Mouse (Mus musculus) cerebellum, postnatal 10 days (tissue): Measurements from ENCODE around the gene Nt5c2.
"Not testable (repeated sequence)": the region's sequence is repeated elsewhere in the genome, so short reads cannot be mapped to it uniquely, and the experiment has no call there.

Experiments used
- DNase-seq, 2 experiments: peaks; one replicate each; pipeline ENCODE4 v3.0.0; 2021; ENCODE audit warnings: mixed read lengths in 2 of 2

Gene Nt5c2

DNA sequence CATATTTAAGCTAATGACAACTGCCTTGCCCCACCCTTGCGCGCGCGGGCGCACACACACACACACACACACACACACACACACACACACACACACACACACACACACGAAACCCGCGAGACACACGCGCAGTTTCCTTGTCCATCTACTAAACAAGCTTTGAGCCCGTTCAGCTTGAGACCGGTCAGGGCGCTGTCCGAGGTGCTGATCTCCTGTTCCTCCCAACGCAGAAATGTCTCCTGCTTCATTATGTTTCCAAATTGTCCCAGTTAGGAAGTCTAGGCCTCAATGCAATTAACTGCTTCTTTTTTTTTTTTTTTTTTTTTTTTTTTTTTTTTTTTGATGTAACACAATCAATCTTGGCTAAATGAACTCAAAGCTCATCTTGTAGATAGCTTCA lies 1.5 kb upstream of the Nt5c2 start:
- peak; percentile 58 to 68 for DNase-seq

DNA sequence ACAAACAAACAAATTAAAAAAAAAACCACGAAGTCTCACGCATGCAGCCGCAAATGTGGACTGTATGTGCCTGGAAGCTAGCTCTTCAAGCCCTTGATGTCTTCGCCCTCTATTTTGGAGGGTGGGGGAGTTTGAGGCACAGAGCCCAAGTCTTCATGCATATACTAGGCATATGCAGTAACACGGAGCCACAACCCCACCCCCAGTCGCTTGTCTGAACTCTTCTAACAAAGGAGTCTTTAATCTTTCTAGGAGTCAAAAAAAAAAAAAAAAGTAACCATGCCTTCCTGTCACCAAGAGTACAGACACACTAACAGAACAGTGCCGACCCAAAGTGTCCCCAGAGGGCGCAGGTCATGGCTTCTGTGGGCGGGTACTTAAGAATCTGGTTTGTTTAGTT lies 1.0 kb upstream of the Nt5c2 start:
- peak; percentile 45 to 52 for DNase-seq

DNA sequence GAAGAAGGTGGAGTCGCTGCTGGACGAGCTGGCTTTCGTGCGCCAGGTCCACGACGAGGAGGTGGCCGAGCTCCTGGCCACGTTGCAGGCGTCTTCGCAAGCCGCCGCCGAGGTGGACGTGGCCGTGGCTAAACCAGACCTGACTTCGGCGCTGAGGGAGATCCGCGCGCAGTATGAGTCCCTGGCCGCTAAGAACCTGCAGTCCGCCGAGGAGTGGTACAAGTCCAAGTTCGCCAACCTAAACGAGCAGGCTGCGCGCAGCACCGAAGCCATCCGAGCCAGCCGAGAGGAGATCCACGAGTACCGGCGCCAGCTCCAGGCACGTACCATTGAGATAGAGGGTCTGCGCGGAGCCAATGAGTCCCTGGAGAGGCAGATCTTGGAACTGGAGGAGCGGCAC lies 443 bp upstream of the Nt5c2 start:
- peak in 1 of 2 experiments; percentile 62 for DNase-seq

DNA sequence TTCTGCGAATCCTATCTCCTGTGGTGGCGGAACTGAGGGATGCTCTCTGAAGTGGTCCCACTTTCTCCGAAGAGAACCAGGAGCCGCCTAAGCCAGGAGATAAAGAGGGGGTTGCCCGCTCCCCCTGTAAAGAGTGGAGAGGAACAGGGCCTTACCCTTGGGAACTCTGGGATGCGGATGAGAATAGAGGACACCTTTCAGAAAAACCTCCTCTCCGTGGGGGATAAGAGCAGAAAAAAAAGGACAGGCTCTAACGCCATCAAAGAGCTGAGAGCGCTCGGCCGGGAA lies 850 bp downstream of the Nt5c2 start:
- no peak for DNase-seq

DNA sequence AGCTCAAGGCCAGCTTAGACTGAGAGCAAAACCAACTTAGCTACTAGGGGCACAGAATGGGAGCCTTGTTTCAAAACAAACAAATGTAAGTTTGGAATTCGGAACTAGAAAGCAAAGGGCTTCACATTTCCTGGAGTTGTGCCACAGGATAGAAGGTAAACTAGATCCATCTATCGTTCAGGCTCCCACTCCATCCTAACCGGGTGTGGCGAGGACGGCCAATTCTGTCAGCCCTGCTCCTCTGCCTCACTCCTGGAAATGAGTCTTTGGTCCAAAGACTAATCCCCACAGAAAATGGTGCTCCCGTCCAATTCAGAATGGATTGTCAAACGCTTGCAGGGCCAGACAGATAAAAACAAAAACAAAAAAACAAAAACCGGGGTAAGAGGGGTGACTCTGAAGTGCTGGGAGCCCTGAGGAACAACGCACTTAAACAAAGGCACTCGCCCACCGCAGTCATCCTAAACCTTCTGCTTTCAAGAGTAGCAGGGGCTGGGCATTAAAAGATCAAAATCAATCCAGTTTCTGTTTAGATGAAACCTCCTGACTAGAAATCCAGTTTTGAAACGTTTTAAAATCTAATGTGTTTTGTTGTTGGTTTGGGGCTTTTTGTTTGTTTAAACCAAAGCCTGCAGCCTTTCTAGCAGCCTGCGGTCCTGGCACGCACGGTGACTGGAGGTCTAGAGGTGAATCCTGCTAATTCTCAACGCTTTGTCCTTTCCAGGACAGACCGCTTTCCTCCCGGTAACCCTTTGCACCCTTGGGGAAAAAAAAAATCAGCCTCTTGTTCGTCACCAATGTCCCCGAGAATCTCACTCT lies 1.4 kb downstream of the Nt5c2 start:
- peak; percentile 46 to 54 for DNase-seq

DNA sequence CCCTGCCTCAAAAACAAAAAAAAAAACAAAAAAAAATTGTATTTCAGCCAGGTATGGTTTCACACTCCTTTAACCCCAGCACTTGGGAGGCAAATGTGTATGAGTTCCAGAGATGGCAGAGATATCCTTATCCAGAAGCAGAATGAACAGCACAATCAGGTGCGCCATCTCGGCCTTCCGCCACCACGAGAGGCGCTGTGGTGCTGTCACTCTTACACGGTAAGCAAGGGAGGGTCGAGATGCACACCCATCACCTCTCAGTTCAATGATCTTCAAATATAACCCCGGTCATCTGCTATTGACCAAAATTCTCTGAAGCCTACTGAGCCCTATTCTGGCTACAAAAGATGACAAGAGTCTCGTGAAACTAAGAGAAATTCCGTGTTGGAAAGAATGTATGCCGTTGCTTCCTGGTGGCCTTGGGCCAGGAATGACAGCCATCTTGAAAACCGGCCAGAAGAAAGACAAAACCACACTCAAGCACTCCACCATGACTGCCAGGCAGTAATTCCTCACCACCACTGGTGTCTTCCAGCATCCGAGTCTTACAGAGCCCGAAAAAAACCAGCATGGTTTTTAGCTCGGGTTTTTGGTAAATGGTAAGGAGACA lies 2.3 kb downstream of the Nt5c2 start:
- peak; percentile 64 to 67 for DNase-seq

DNA sequence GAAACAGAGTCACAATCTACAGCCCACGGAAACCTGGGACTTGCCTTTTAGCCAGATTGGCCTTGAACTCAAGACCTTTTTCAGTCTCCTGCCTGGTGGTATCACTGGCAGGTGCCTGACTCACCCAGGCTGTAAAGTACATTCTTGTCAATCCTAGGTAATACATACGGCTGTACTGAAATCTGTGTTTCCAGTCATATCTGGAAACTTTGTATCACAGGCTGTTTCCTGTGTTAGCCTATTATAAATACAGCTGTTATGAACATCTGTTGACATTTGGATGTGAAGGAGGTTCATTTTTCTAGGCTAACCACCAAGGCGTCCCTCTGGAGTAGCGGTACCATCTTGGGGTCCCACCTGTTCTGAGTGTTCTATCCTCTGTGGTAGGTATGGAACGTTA lies 5.0 kb downstream of the Nt5c2 start:
- DNase-seq: no peak

DNA sequence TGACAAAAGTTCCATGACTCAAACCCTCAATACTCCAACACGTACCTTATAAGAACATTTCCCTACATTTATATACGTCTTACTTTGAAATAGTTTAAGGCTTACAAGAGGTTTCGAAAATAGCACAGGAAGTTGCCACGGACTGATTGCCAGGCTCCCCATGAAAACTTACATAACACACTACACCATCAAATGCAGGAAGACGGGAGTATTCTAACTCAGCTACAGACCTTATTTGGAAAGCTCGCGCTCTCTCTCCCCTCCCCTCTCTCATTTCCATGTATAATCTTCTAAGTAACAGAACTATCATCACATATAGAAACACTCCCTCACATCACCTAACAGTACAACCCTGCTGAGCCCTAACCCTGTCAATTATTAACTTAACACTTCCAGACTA lies 5.5 kb downstream of the Nt5c2 start:
- DNase-seq: no peak

DNA sequence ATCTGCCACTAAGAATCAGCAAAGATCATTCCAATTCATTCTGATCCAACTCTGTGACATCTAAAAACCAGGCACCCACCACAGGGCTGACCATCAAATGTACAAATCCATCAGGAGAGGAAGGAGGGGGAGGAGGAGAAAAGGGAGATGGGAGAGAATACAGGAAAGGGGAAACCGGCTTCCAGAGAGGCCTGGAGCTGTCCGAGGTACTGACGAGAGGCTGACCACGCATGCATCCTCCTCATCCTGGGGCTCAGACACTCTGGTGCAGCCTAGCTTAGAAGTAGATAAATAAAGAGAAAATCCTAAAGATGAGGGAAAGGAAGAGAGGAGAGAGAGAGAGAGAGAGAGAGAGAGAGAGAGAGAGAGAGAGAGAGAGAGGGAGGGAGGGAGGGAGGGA lies 8.6 kb downstream of the Nt5c2 start:
- peak in 1 of 2 experiments; percentile 34 for DNase-seq

DNA sequence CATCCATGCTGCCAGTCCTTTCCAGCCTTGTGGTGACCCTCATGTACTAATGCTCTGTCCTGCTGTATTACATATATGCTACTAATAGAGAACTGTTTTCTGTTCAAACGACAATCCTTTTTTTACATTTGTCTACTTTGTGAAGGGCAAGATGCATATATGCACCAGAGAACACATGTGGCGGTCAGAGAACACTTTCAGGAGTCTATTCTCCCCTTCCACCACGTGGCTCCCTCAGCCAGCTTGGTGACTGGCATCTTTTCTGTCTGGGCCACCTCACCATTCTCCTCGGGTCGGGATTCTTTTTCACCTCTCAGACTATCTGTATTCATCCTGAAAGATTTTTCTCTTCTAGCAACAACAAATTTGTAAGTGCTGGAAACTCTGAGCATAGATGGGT lies 9.1 kb downstream of the Nt5c2 start:
- DNase-seq: no peak

DNA sequence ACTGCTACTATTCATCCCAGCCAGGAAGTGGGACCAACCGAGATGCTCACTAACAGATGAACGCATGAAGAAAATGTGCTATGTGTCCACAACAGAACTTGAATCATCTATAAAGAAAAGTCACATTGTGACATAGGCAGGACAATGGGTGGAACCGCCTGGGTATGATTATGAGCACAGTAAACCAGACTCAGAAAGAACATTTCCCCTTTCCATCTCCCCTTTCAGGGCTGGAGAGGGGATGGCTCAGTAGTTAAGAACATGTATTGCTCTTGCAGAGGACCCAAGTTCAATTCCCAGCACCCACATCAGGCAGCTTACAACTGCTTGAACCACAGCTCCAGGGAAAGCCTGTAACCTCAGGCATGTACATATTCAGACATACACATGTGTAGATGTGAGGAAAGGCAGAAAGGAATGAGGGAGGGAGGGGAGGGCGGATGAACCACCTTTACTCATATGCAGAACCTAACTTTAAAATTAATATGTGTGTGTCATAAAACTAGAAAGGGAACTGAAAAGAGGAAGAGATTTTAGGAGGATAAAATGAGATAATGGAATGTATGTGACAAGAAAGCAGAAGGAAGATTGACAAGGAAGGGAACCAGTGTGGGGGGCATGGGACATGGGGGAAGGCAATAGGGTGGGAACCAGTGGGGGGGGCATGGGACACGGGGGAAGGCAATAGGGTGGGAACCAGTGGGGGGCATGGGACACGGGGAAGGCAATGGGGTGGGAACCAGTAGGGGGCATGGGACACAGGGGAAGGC lies 11.0 kb downstream of the Nt5c2 start:
- DNase-seq: no peak

DNA sequence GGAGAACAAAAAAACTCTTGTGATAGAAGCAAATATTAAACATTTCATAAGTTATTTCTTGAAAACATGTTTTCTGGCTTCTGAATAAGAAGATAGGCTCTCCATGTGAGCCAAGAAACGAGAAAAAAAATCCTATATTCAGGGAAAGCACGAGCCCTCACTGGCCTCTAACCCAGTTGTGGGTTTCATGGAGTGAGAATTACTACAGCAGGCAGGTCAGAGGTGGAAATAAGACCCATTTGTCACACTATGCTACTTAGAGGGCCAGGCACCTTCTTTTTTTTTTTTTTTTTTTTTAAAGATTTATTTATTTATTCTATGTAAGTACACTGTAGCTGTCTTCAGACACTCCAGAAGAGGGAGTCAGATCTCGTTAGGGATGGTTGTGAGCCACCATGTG lies 14.6 kb downstream of the Nt5c2 start:
- DNase-seq: not testable (repeated sequence)

DNA sequence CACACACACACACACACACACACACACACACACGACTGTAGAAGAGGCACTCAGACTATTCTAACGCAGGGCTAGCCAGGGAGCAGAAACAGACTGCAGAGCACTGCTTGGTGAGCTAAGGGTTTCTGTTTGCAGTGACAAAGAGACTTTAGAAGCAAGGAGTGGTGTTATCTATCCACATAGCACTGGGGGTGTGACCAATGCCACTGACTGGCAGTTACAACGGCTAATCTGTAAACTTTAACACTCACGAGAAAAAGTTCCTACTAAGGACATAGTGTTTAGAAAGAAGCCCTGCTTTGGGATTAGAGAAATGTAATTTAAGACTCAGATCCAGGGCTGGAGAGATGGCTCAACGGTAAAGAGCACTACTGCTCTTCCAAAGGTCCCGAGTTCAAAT lies 15.2 kb downstream of the Nt5c2 start:
- no peak for DNase-seq

DNA sequence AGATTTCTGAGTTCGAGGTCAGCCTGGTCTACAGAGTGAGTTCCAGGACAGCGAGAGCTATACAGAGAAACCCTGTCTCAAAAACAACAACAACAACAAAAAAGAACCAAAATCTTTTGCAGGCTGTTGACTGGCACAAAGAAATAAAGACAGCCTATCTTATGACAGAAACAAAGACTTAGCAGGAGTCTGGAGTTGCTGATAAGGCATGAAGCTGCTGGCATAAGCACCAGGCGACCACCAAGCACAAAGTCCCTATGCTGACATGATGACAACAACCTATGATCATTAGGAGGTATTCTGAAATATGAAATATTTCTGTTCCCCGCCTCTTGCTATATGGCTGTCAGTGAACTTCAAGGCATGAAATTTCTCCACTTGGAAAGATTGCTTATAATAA lies 16.0 kb downstream of the Nt5c2 start:
- no peak for DNase-seq

DNA sequence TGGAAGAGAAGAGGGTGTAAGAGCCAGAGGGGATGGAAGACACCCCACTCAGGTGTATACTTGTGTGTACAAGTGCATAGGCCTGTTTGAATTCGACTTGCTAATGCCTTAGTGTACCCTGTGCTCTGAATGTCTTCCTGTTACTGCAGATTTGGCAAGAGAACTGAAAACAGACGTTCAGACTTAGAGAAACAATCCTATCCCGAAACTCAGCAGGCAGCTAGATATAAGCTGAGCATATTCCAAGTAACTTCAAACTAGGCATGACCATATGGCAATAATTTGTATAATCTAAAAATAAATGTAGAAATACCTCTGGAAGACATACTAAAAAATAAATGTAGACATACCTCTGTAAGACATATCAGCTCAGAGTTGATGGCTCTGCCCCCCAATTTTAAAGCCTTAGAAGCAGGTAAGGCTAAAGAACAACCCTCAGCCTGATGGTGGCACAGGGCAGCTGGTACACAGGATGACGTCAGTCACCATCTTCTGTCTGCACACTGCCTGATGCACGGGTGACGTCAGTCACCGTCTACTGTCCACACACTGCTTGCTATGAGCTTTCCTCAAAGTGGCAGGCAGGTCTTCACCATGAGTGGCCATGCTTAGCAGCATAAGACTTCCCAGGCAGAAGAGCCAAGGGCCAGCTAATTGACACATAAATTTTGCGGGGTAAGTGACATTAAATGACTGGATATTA lies 16.6 kb downstream of the Nt5c2 start:
- DNase-seq: no peak

DNA sequence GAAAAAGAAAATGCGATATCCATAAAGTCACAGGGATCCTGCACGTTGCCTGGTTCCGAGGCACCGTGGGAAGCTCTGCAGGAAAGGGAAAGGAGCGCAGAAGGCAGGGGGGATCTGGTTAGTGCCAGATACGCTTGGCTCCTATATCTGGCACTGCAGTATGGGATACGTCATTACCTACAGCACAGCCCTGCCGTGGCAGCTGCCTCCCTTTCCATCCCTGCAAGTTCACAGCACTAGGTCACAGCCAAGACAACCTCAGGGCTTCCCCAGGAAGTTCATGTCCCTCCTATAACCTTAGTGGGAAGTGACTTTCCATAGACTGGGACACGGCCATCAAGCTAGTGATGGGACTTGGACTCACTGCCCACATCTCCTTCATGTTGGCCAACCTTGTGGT lies 18.9 kb downstream of the Nt5c2 start:
- no peak for DNase-seq

DNA sequence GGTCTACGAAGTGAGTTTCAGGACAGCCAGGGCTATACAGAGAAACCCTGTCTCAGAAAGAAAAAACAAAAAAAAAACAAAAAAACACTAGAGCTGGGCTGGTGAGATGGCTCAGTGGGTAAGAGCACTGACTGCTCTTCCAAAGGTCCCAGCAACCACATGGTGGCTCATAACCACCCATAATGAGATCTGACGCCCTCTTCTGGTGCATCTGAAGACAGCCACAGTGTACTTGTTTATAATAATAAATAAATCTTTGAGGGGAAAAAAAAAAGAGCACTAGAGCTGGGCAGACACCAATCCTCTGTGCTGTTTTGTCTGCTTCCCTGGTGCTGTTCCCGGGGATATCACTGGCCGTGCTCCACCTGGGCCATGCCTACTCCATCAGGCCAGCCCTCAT lies 22.6 kb downstream of the Nt5c2 start:
- not testable (repeated sequence) for DNase-seq

DNA sequence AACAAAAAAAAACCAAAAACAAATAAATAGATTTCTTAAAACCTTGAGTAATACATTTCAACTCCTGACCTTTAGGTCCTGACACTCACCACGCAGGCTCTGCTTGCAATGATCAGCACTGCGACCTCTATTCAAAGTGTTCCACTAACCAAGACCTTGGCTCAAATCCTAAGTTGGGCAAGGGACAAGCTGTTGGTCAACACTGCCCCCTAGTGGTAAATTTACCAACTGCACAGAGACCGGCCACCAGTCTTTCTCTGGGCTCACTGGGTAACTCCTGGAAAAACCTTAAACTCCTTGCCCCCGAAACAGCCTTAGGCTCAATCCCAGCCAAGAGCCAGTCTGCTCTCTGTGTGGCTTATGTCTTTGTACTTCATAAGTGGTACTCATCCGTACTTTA lies 23.8 kb downstream of the Nt5c2 start:
- peak; percentile 93 to 97 for DNase-seq

DNA sequence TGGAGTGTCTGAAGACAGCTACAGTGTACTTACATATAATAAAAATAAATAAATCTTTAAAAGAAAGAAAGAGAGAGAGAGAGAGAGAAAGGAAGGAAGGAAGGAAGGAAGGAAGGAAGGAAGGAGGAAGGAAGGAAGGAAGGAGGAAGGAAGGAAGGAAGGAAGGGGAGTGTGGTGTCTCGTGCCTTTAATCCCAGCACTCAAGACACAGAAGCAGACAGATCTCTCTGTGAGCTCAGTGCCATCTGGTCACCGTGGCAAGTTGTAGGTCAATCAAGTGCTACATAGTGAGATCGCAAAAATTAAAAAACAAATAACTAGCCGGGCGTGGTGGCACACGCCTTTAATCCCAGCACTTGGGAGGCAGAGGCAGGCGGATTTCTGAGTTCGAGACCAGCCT lies 24.3 kb downstream of the Nt5c2 start:
- not testable (repeated sequence) for DNase-seq

DNA sequence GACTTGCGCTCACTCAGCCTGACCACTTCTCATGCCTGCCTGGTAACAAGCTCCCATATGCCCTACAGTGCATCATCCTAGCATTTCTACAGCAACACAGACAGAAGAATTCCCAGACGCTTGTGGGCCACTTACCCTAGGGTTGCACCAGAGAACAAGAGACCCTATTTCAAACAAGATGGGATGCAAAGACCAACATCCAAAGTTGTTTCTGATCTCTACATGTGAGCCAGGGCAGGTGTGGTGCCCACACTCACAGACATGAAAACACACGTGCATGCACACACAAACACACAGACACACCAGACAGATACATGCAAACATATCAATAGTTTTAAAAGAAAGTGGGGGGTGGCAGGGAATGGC lies 24.8 kb downstream of the Nt5c2 start:
- DNase-seq: no peak

DNA sequence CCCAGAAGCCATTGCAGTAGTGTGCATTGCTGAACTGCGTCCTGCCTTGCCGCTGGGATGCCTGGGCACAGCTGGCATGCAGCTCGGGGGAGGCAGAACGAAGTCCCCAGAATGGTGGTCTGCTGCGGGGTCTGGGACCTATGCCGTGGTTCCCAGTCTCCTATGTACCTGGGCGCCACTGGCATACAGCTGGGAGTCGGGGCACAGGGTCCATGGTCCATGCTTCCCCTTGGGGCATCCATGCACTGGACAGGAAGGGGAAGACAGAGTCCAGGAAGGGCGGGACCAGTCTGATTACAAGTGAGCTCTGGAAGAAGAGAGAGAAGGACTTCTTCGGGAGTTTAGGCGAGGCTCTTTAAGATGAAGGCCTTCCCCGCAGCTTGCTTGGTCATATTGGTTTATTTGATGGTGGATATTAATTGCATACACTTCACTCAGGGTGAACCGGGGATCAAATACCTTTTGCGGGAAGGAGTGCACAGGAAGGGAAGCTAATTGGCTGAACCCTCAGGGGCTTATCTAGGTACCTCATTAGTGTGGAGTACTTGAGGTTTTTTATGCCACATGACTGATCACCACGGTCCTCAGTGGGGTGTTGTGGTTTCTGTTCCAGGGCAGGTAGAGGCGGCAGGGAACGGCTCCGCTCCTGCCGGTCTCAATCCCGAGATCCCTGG lies 25.3 kb downstream of the Nt5c2 start:
- DNase-seq: no peak

DNA sequence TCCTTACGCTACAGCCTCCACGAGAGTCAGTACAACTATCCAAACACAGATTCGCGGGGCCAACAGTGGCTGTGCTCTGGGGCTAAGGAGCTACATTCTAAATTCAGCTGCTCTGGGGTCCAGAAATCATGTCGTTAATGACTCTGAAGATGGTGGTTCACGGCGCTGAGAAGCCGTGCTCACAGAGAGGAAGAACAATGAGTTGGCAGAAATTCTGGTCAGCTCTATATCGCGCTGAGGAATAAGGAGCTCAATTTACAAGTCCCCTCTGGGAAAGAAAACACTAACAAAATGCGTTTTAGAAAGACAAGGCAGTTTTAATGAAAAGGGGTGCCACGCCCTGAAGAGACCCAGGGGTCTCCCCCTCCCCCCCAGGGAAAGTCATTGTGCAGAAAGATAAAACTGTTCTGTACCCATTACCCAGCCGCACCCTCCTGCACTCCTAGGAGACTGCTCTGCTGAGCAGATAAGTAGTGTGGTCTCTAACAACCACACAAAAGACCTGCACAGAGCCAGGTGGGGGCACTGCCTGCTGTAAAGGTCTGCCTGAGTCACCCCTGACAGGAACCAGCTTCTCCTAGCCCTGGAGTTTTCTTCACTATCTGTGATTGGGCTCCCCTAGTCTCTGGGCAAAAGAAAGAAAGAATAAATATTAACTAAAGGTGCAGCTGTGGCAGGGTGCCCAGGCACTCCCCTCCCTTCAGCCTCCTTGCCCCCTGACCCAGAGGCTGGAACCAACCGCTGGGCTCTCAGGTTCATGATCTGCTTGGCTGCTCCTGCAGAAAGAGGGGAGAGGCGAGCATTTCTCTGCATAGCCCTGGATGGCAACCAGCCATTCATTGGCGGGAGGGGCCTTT lies 26.5 kb downstream of the Nt5c2 start:
- no peak for DNase-seq
